Mouse (Mus musculus): ENCODE measurements at regions not wholly inside any gene's neighbourhood (a gene's known extent, or its start where the extent isn't known, plus 50 kb on each side); places are given as distances from the start of the nearest gene placed in this dataset.

DNA sequence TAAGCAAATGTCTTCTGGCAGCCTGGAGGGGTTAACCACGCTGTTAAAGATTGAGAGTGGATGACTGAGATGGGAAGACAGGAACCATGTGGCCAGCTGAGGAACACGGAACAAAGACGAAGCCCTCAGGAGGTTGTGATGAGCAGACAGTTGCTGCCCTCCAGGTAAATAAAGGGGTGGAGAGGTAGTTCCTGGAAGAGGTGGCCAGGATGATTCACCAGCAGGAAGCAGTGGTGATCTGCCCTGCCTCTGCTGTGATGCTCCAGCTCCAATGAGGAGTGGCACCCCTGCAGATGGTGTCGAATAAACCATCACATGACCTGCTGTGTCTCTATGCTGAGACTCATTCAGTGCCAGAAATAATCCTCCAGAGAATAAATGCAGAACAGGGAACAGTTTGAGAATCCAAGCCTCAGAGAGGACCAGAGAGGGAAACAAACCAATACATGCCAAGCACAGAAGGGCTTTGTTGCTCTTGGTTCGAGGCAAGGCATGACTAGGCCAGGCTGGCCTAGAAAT, 74.7 kb upstream of the Glrp1 start:
- no peak for TF ChIP-seq POLR2A (IDR thresholded peaks at IDR 0.05; ENCODE audit: low read depth, low read length)
- no peak for TF ChIP-seq CTCF (conservative IDR thresholded peaks at IDR 0.05; ENCODE audit: insufficient read depth, insufficient read length, low read depth, low read length)

All from kidney, adult 2 months (tissue).